Mouse (Mus musculus) cerebellum, postnatal 14 days (tissue): ENCODE results near the gene Fbxo31.
"Not testable (repeated sequence)": the region's sequence is repeated elsewhere in the genome, so short reads cannot be mapped to it uniquely, and the experiment has no call there.

Source experiments
- DNase-seq, 2 experiments: peaks; one replicate each; pipeline ENCODE4 v3.0.0; 2021; ENCODE audit warnings: mixed read lengths in 2 of 2

Fbxo31 gene

DNA sequence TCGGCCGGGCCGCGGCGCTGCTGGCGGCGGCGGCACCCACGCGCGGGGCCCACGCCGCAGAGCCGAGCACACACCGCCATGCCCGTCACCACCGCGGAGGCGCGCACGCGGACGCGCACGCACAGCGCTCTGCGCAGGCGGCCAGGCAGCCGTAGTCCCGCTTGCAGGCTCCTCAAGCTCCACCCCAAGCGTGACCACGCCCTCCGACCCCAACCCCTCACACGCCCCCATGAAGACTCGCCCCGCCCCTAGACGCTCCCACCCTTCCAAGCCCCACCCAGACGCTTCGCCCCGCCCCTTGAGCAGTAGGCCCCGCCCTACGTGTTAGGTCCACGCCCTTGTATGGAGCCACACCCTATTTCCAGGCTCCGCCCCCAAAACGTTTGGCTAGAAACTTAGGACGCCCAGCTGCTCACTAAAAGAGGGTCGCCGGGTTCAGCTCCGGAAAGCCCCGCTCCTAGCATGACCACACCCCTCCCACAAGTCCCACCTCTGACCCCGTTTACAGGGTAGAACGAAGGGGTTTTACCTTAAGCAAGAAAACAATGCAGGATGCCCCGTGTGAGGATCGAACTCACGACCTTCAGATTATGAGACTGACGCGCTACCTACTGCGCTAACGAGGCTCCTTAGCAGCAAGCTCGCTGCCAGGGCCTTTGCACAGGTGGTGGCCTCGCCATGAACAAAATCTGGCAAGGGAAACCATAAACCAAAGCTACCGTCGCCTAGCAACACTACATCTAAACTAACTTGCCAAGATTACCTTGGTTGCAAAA lies at the start of gene Fbxo31:
Gene Fbxo31, minus strand, starts transcription at position 131 of the 776 bp plus-strand sequence.
- DNase-seq: peak; percentile 94

DNA sequence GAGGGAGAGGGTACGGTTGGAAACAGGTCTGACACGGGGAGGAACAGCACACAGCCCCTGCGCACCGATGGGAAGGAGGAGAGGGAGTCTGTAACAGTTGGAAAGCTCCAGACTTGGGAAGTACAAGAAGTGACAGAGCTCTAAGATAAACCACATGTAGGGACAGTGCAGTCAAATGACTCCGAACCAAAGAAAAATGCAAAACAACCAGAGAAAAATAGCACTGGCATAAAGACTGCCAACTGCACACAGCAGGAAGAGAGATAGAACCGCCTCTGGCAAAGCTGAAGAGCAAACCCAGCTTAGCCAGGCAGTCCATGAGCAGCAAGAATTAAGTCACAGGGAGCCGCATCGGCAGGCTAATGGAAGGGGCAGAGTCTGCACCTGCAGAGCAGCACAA lies 44.4 kb upstream of the Fbxo31 start:
- no peak for DNase-seq

DNA sequence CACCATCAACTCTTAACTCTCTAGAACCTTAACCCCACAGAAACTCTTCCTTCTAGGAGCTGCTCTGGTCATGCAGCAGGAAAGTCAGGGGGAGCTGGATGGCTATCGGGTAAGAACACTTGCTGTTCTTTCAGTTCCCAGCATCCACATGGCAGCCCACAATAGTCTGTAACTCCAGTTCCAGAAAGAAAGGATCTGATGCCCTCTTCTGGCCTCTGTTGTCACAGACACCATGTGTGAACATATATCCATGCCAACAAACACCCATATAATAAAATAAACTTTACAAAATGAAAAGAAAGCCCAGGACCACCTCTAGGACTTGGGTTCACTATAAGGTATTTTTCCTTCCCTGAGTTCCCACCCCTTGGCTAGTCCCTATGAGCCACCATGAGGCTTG lies 43.3 kb upstream of the Fbxo31 start:
- DNase-seq: no peak

DNA sequence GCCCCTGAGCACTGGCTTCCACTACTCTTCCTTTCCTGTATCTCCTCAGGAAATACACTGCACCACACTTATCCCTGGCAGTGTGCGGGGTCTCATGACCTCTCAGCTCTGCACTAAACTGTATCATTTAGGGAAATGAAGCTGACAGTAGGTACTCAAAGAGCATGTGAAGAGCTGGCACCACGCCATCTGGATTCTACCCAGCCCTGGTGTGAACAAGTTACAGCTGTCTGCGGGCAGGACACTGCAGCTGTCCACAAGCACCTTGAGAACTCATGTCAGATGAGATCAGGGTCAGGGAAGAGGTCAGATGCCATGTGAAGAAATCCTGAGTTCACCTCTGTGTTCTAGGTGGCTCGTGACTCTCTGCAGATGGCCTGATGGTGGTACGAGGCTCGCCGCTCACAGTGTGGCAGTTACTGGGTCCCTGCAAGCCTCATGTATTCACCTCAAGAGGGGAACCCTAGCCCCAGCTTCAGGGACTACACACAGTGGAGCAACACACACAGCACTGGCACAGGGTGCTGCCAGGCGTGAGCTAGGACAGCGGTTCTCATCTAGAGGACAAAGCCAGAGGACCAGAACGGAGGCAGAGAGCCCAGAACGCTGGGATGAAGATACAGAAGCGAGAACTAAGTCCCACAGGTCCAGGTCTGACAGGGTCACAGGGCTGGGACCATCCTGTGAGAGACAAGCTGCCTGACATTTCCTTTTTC lies 42.4 kb upstream of the Fbxo31 start:
- DNase-seq: peak in 1 of 2 experiments; percentile 64

DNA sequence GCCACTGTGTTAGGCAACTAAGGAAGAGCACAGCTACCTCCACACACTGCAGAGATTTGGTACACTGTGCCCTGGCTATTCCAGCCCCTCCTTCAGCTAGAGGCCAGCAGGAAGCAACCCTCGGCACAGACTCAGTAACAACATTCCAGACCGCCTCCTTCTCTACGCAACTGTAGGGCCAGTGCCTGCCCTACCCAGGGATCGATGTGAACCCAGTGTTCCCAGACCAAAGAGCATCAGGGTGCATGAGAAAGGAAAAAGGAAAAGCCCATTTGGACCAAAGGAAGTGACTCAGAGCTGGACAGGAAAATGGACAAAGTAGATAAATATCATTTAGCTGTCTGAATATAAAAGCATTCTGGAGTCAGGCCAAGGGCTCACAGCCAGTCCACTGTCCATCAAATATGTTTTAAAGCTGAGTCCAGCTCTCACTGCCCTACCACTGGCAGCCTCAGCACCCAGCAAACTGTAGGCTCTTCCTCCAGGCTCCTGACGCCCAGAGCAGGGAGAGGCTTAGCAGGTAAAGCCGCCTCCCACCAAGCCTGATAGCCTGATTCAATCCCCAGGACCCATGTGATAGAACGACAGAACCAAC lies 40.9 kb upstream of the Fbxo31 start:
- DNase-seq: peak in 1 of 2 experiments; percentile 46

DNA sequence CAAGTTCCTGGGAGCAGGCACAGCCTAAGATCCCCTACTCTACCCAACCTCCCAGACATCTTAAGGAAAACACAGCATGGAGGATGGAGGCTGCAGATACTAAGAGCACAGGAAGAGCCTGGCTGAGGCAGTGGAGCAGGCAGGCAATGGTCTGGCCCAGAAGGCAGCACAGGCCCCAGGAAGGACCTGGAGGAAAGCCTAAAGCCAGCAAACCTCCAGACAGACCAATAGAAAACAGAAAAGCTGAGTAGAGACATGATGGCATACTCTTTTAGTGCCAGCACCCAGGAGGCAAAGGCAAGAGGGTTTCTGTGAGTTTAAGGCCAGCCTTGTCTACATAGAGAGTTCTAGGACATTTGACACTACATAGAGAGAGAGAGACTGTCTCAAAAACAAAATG lies 34.8 kb upstream of the Fbxo31 start:
- DNase-seq: no peak

DNA sequence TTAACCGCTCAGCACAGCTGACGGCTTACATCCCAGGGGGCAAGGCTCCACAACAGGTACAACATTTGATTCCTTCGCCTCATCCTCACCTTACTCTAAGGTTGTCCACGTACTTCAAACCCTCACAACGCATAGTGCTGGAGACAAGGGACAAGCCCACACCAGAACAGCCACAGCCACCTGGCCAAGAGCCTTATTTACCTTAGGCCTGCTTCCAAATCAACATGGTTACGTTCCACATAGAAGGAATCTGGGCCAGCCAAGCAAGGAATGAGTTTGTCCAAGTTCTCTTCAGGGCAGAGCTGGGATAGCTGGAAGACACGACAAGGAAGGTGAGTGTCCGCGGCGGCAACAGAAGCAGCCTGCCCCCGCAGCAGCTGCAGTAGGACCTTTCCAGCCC lies 31.3 kb upstream of the Fbxo31 start:
- DNase-seq: peak in 1 of 2 experiments; percentile 42

DNA sequence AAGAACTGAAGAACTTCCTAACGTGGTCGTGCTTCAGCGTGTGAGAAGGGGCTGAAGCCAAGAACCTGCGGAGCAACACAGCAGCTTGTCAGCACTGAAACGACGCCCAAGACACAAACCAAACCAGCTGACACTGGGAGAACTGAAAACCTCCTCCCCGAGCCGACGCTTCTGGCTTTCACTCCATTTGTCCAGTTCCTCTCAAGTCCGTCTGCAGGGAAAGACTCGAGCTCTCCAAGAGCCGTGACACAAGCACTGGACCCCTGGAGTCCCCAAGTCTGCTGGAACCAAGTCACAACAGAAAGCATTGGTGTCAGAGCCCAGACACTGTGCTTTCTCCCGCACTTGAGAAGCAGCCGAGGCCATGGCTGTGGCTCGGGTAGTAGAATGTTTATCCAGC lies 30.6 kb upstream of the Fbxo31 start:
- no peak for DNase-seq

DNA sequence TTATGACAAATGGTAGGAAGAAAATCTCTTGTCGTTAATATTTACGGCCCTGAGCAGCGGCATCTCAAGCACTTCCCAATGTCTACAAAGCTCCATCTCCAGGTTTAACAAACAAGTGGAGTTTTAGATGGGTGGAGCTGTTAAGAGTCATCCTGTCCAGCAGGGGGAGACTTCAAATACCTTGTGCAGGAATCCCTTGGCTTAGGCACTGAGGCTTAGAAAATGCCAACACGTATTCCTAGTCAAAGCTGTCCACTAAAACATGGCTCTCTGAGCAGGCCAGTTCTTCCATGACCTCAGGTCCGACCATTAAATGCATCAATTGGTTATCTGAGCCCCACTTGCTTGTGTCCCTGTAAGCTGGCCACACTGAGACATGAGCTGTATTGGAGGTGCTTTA lies 29.1 kb upstream of the Fbxo31 start:
- DNase-seq: no peak

DNA sequence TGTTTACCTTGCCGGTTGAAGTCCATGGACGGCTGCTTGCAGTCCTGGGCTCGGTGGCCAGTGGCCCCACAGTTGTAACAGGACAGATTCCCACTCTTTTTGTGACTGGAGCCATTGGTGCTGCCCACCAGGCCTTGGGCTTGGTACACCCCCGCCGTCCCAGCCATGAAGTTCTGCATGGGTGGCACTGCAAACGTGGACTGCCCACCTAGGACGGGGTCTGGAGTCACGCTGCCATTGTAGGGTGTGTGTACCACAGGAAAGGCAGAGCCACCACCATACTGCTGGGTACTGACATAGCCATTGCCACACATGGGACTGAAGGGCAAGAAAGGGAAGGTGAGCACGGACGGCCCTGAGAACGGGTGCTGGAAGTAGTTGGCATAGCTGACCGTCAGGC lies 25.2 kb upstream of the Fbxo31 start:
- no peak for DNase-seq

DNA sequence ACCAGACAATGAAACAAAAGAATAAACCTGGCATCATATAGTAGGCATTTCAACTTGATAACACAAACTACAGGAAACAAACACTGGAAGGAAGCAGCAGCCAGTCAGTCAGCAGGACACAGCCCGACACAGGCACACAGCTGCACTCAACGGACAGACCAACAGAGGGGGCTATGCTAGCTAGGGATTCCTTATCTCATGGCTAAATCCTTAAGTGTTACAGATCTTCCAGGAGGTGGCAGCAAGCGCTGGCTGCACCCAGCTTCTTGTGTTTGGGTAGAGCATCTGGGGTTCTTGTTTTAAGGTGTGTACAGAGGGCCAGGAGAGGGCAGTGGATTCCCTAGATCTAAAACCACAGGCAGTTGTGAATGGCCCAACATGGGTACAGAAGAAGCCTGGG lies 24.3 kb upstream of the Fbxo31 start:
- DNase-seq: peak; percentile 78 to 83

DNA sequence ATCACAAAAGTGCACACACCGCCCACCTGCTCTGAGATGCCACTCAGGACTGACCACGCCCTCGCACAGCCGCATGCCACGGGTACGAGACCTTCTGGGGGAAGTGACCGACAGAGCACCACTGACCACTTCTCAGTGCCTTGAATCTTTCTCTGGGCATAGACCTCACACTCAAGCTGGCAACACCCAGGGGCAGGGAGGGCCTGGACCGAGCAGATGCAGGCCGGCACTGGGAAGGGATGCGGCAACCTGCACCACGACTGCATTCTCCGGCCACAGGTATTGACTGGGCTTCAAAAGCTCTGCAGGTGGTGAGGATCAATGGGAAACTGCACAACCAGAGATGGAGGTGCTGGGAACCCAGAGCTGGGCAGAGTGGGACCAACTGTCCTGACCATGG lies 23.8 kb upstream of the Fbxo31 start:
- DNase-seq: no peak

DNA sequence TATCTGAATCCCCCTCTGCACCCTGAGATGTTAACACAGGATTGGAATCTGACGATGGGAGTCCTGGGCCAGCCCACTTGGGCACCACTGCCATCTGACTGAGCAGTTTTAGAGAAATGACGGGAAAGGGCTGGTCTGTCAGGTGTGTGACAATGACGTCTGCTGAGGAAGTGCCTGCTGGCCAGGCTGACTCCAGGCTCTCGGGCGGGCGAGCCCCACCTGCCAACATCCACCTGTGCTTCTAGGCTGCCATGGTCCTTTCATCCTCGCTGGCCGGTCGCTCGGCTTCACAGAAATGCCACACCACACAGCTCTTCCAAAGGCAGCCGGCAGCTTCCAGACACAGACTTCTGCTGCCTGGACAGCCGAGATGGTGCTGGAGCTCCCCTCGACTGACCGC lies 21.2 kb upstream of the Fbxo31 start:
- no peak for DNase-seq

DNA sequence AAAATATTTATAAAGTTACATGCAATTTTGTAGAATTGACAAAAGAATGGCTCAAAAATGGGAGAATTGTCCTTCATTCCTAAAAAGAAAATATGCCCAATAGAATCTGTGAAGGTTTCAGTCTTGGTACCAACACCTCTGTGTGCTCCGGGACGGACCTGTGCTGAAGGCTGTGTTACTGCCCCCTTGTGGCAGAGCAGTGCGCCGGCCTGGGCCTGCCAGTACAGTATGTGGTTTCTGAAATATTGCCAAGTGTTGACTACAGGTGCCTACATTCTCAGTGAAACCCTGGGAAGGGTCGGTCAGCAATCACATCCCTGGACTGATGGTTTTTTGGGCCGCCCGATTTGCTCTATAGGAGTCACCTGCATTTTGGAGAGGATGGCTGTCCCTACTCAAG lies 20.3 kb upstream of the Fbxo31 start:
- peak; percentile 92 to 95 for DNase-seq

DNA sequence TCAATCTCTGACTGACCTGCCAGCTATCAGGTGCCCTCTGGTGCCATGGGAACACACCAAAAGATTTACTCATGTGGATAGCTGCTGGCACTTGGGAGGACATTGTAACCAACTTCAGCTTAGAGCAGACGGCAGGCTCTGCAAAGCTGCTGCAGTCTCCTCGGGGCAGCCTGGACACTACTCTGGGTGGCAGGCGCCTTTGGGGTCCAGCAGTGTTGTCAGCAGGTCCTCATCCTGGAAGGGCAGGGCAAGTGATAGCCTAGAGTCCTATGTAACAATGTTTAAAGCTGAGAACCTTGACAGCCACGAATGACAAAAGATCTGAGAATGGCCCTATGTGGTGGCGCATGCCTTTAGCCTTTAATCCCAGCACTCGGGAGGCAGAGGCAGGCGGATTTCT lies 19.6 kb upstream of the Fbxo31 start:
- DNase-seq: no peak

DNA sequence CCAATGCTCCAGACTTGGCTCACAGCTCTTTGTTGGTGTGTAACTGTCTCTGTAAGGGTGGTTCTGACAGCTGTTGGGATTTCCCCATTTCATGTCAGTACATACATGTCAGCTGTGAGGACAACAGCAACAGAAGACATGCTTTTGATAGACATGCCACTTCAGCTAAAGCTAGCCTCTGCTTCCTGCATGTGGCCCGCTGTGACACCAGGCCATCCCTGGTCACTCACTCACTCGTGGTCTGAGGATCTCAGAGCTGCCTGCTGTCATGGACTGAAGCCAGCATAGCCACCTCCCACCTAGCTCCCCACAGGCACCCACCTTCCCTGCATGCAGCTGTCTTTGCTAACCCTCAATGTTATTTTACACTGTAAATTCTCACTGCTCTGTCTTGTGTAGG lies 18.9 kb upstream of the Fbxo31 start:
- DNase-seq: not testable (repeated sequence)

DNA sequence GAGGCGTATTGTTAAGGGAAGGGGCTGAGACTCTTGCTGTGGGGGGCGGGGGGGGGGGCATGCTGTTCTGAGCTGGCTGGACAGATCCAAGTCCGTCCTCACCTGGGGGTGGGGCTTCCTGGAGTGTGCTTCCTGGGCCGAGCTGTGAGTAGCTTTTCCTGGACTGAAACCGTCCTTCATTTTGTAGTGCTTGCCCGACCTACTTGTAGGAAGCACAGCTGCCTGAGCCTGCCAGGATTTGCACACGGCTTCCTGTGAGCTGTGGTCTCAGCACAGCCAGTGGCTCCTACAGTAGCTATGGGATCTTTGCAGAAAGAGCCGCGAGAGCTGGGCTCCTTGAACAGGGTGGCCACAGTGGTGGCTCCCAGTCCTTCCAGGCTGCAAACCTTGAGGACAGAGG lies 15.4 kb upstream of the Fbxo31 start:
- DNase-seq: no peak

DNA sequence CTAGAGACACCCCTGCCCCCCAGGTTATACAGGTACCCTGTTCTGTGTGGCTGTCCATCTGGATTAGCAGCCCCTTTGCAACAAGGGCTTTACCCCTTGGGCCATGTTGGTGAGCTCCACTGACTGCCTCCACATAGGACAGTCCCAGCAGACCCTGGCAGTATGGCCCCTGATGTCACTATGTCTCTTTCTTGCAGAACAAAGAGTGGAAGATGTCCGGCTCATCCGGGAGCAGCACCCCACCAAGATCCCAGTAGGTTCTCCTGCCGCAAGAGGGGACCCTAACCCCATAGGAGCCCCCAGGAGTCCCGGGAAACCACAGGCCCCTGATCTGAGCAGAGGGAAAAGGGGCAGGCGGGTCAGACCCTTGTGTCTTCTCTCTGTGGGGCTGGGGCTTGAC lies 14.7 kb upstream of the Fbxo31 start:
- no peak for DNase-seq

DNA sequence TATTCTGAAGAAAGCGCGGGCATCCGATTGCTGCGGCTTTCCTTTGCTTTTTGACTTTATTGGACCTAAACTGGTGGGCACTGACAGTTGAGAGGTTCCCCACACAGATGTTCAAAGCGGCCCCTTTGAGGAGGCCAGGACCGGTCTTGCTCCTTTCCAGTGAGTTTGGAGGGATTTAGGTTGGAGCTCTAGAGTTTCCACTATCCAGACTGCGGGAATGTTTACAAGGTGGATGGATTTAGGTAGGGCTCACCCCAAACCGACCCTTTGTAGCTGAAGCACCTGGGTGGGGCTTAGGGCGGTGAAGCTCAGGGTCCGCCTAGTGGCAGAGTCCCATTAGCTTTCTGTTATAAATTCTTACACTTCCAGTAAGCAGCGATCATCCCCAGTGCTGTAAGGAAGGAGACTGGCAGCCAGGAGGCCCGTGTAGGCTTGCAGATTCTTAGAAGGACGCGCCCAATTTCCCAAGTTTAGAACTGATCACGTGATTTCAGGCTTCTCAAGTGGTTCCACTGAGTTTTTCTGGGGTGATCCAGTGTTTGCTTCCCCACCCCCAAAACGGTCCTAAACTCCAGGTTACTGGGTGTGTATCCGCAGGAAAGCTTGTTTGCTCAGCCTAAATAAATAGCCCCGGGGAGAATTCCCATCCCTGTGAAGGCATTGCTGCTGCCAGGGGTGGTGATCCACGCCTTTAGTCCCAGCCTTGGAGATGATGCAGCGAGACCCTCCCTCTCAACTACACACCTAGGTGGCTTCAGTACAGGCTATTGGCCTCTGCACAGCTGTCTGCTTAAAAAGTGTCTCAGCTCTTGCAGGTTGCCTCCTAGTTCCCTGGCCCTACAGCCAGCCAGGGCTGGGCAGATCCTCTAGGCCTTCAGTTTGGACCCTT lies 12.8 kb upstream of the Fbxo31 start:
- DNase-seq: peak; percentile 48 to 54

DNA sequence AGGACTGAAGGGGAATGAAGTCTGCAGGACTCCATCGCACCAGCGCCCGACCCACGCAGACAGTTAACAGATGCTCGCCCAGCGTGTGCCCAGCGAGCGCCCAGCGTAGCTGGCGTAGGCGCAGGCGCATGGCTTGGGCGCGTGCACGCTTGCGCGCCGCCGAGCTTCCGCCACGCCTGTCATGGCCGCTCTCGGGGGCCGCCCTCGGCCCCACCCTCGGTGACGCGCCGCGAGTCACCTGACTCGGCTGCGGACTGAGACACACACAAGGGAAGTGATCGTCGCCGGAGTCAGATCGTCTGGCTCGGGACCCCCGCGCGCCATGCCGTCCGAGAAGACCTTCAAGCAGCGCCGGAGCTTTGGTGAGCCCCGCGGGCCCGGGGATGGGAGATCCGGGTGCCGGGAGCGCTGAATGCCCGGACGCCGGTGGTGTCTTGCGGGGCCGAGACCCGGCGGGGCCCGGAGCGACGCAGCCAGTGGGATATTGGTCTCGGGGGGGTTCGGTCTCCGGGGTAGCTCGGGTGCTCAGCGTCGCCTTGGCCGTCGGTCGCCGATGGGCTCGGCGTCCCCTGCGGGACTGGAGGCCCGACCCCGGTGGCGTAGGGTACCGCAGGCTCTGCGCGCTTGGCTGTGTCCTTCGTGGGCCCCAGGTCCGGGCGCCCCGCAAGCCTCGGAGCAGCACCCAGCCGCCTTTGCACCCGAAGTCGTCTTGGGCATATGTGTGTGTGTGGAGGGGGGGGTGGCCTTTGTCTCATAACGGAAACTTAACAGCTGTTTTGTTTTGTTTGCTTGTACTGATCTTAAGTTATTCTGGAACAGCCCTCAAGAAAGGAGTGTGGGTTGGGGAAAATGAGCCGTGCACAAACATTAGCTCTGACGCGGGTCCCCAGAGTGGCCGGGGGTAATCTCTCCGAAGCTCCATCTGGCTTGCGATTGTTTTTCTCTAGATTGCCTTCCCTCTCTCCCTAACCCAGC lies 11.9 kb upstream of the Fbxo31 start, which contains the start of gene Map1lc3b:
Gene Map1lc3b, plus strand, starts transcription at position 159 of the 975 bp plus-strand sequence.
- DNase-seq: peak; percentile 98 to 99

DNA sequence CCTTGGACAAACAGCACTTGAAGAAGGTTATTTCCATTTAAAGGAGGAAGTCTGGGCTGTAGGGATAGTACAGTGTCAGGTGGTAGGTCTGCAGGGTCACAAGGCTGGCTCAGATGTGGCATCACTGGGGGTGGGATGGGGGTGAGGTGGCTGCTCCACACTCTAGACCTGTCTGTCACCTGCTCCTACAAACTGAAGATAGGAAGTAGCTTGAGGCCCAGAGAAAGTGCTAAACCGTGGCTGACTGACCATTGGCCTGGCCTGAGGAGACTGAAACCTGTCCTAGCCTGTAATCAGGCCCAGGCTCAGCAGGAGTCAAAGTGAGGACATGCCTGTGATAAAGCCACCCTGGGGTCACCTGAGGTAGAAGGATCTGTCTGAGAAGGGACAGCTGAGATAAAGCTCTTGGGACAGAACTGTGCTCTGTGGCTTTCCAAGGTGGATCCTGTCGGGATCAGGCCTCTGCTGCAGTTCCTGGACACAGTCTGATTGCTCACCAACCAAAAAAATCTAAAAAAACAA lies 10.7 kb upstream of the Fbxo31 start:
- no peak for DNase-seq
